In genomic region chr8:119127841-119128240, GRCm38 (mm10) we compare ENCODE assay signal across 21 mouse cellular contexts.
DNase-seq lines count a peak whose midpoint lies in the region; ATAC-seq and TF ChIP-seq lines count a peak whose summit lies in the region.
"Had no signal": no experiment of that assay in that cellular context is flagged by ENCODE, and none has a peak within 500 bp of the region (broad histone marks: within the 10 kb centered on the region; RNA-seq: fewer than 3 reads in every experiment).

No protein-coding gene starts in this region.

- no peaks in the 10 kb centered on the region for H3K36me3 ChIP-seq in forebrain, embryonic 16.5 days (ENCODE audit: control insufficient read depth, insufficient read depth)
- H3K36me3 ChIP-seq in forebrain, embryonic 10.5 days (replicated peaks) = no peaks in the 10 kb centered on the region
- no peaks in the 10 kb centered on the region for H3K36me3 ChIP-seq in midbrain, embryonic 13.5 days
- no peaks in the 10 kb centered on the region for H3K36me3 ChIP-seq in midbrain, embryonic 11.5 days (ENCODE audit: control insufficient read depth, insufficient read depth, low read length)
- no peaks in the 10 kb centered on the region for H3K36me3 ChIP-seq in hindbrain, embryonic 13.5 days
- H3K36me3 ChIP-seq in midbrain, postnatal 0 days (ENCODE audit: insufficient read depth, low read length) = no peaks in the 10 kb centered on the region
- H3K36me3 ChIP-seq: heart, embryonic 13.5 days; intestine, embryonic 15.5 days; limb, embryonic 10.5 days had no signal

- 35% methylated on average over 8 of the region's 8 CpGs for WGBS in forebrain, embryonic 16.5 days
- WGBS in forebrain, embryonic 10.5 days = 84% methylated on average over 8 of the region's 8 CpGs
- WGBS in midbrain, embryonic 13.5 days = 32% methylated on average over 8 of the region's 8 CpGs
- 70% methylated on average over 8 of the region's 8 CpGs for WGBS in midbrain, embryonic 11.5 days
- 27% methylated on average over 8 of the region's 8 CpGs for WGBS in hindbrain, embryonic 13.5 days
- WGBS in midbrain, postnatal 0 days = 23% methylated on average over 8 of the region's 8 CpGs

- no peak for TF ChIP-seq CTCF in midbrain, postnatal 0 days (IDR thresholded peaks at IDR 0.05)

- H3K9ac ChIP-seq in forebrain, embryonic 16.5 days (replicated peaks; ENCODE audit: low read depth, low read length) = no peak overlapping the region
- no peak overlapping the region for H3K9ac ChIP-seq in midbrain, embryonic 13.5 days (replicated peaks)
- H3K9ac ChIP-seq in midbrain, embryonic 11.5 days (ENCODE audit: low read length) = no peak overlapping the region
- no peak overlapping the region for H3K9ac ChIP-seq in hindbrain, embryonic 13.5 days
- no peak overlapping the region for H3K9ac ChIP-seq in midbrain, postnatal 0 days (replicated peaks; ENCODE audit: low read length, poor library complexity, severe bottlenecking)
- H3K9ac ChIP-seq: heart, embryonic 13.5 days; intestine, embryonic 15.5 days; liver, postnatal 0 days had no signal

- H3K27ac ChIP-seq in forebrain, embryonic 16.5 days (ENCODE audit: low read length) = no peak overlapping the region
- no peak overlapping the region for H3K27ac ChIP-seq in forebrain, embryonic 10.5 days
- H3K27ac ChIP-seq in midbrain, embryonic 13.5 days = peak overlapping the region; percentile 59
- H3K27ac ChIP-seq in midbrain, embryonic 11.5 days (ENCODE audit: low read depth, low read length) = no peak overlapping the region
- H3K27ac ChIP-seq in hindbrain, embryonic 13.5 days = peak overlapping the region; percentile 84
- peak overlapping the region; percentile 28; the same call in 1 of the 2 replicates for H3K27ac ChIP-seq in midbrain, postnatal 0 days (ENCODE audit: low read depth, low read length)
- H3K27ac ChIP-seq: heart, embryonic 13.5 days; intestine, embryonic 15.5 days; limb, embryonic 10.5 days had no signal

- no peak for DNase-seq in forebrain, embryonic 10.5 days (ENCODE audit: extremely low spot score, low spot score)
- no peak for DNase-seq in midbrain, embryonic 11.5 days (ENCODE audit: low spot score, missing footprints)
- peak; percentile 8 for DNase-seq in midbrain, postnatal 0 days (ENCODE audit: low spot score)
- DNase-seq in frontal cortex, postnatal 36 days (ENCODE audit: low spot score in 2 of 2) = no peak
- DNase-seq: adrenal gland, postnatal 36 days; cerebellum, adult 18-20 months; gastrocnemius, postnatal 10 days; heart, adult 18-20 months; kidney, postnatal 36 days; liver, postnatal 0 days; right cerebral cortex, postnatal 25 days; thymus, postnatal 14 days had no signal

- no peaks in the 10 kb centered on the region for H3K27me3 ChIP-seq in forebrain, embryonic 16.5 days (replicated peaks; ENCODE audit: control insufficient read depth, insufficient read depth, low read length)
- no peaks in the 10 kb centered on the region for H3K27me3 ChIP-seq in forebrain, embryonic 10.5 days (ENCODE audit: poor library complexity, severe bottlenecking)
- H3K27me3 ChIP-seq in midbrain, embryonic 13.5 days = no peaks in the 10 kb centered on the region
- H3K27me3 ChIP-seq in midbrain, embryonic 11.5 days (ENCODE audit: control insufficient read depth, insufficient read depth, low read length) = no peaks in the 10 kb centered on the region
- no peaks in the 10 kb centered on the region for H3K27me3 ChIP-seq in hindbrain, embryonic 13.5 days
- no peaks in the 10 kb centered on the region for H3K27me3 ChIP-seq in midbrain, postnatal 0 days (ENCODE audit: insufficient read depth, low read length)
- H3K27me3 ChIP-seq: CH12.LX; heart, embryonic 13.5 days; intestine, embryonic 15.5 days; megakaryocyte, embryonic 14.5 days had no signal

- 0 out of 2 replicates have a peak, but pooled peaks have one; percentile 28 for ATAC-seq in forebrain, embryonic 16.5 days
- peak; percentile 65 for ATAC-seq in midbrain, embryonic 13.5 days
- no peak for ATAC-seq in midbrain, embryonic 11.5 days (ENCODE audit: low FRiP score)
- 0 out of 2 replicates have a peak, but pooled peaks have one; percentile 13 for ATAC-seq in hindbrain, embryonic 13.5 days (ENCODE audit: low FRiP score)
- ATAC-seq in midbrain, postnatal 0 days (ENCODE audit: low FRiP score) = no peak
- no peak for ATAC-seq in megakaryocyte-erythroid progenitor cell, adult 5-6 weeks (replicated peaks; ENCODE audit: low FRiP score, low TSS enrichment, poor library complexity, severe bottlenecking)
- ATAC-seq: intestine, embryonic 15.5 days; liver, postnatal 0 days had no signal

- peaks cover 4% of the 10 kb centered on the region for H3K4me1 ChIP-seq in forebrain, embryonic 16.5 days (replicated peaks; ENCODE audit: control insufficient read depth, insufficient read depth, low read length)
- no peaks in the 10 kb centered on the region for H3K4me1 ChIP-seq in forebrain, embryonic 10.5 days
- peaks cover 9% of the 10 kb centered on the region for H3K4me1 ChIP-seq in midbrain, embryonic 13.5 days (replicated peaks)
- H3K4me1 ChIP-seq in midbrain, embryonic 11.5 days (ENCODE audit: control insufficient read depth, insufficient read depth, low read length) = no peaks in the 10 kb centered on the region
- H3K4me1 ChIP-seq in hindbrain, embryonic 13.5 days (replicated peaks) = peaks cover 22% of the 10 kb centered on the region
- H3K4me1 ChIP-seq in midbrain, postnatal 0 days (ENCODE audit: insufficient read depth, low read length) = no peaks in the 10 kb centered on the region
- H3K4me1 ChIP-seq: heart, embryonic 13.5 days; intestine, embryonic 15.5 days; limb, embryonic 10.5 days; megakaryocyte, embryonic 14.5 days had no signal

- H3K4me3 ChIP-seq in forebrain, embryonic 16.5 days (replicated peaks; ENCODE audit: low read length) = no peak overlapping the region
- H3K4me3 ChIP-seq in forebrain, embryonic 10.5 days = no peak overlapping the region
- no peak overlapping the region for H3K4me3 ChIP-seq in midbrain, embryonic 13.5 days (replicated peaks)
- no peak overlapping the region for H3K4me3 ChIP-seq in midbrain, embryonic 11.5 days (ENCODE audit: low read depth, low read length)
- no peak overlapping the region for H3K4me3 ChIP-seq in hindbrain, embryonic 13.5 days
- no peak overlapping the region for H3K4me3 ChIP-seq in midbrain, postnatal 0 days (ENCODE audit: low read depth, low read length)
- H3K4me3 ChIP-seq: heart, embryonic 13.5 days; intestine, embryonic 15.5 days; limb, embryonic 10.5 days; megakaryocyte, embryonic 14.5 days had no signal

- H3K4me2 ChIP-seq in forebrain, embryonic 16.5 days (ENCODE audit: low read length) = no peak overlapping the region
- H3K4me2 ChIP-seq in midbrain, embryonic 13.5 days (replicated peaks) = no peak overlapping the region
- no peak overlapping the region for H3K4me2 ChIP-seq in midbrain, embryonic 11.5 days
- H3K4me2 ChIP-seq in hindbrain, embryonic 13.5 days = no peak overlapping the region
- no peak overlapping the region for H3K4me2 ChIP-seq in midbrain, postnatal 0 days (ENCODE audit: low read depth, low read length, poor library complexity, severe bottlenecking)
- H3K4me2 ChIP-seq: heart, embryonic 13.5 days; intestine, embryonic 15.5 days had no signal

- H3K9me3 ChIP-seq in forebrain, embryonic 16.5 days (ENCODE audit: control insufficient read depth, low read length) = no peaks in the 10 kb centered on the region
- no peaks in the 10 kb centered on the region for H3K9me3 ChIP-seq in forebrain, embryonic 10.5 days
- no peaks in the 10 kb centered on the region for H3K9me3 ChIP-seq in midbrain, embryonic 13.5 days
- no peaks in the 10 kb centered on the region for H3K9me3 ChIP-seq in midbrain, embryonic 11.5 days (ENCODE audit: control insufficient read depth, low read length)
- no peaks in the 10 kb centered on the region for H3K9me3 ChIP-seq in hindbrain, embryonic 13.5 days
- H3K9me3 ChIP-seq in midbrain, postnatal 0 days (ENCODE audit: low read length) = no peaks in the 10 kb centered on the region
- H3K9me3 ChIP-seq: intestine, embryonic 15.5 days; limb, embryonic 10.5 days had no signal

Comparison
In these comparisons a context has a peak if more than half of its experiments do, and no peak if none do; other contexts are left out.
1. ATAC-seq: peak in forebrain, embryonic 16.5 days (single experiment), midbrain, embryonic 13.5 days (single experiment) and hindbrain, embryonic 13.5 days (single experiment); none in midbrain, embryonic 11.5 days (single experiment), midbrain, postnatal 0 days (single experiment) and megakaryocyte-erythroid progenitor cell, adult 5-6 weeks (single experiment).
2. H3K27ac ChIP-seq: peak in midbrain, embryonic 13.5 days (single experiment), hindbrain, embryonic 13.5 days (single experiment) and midbrain, postnatal 0 days (single experiment); none in forebrain, embryonic 16.5 days (single experiment), forebrain, embryonic 10.5 days (single experiment) and midbrain, embryonic 11.5 days (single experiment).